Mouse (Mus musculus) heart, embryonic 16.5 days (tissue): ENCODE measurements at regions not wholly inside any gene's neighbourhood (a gene's known extent, or its start where the extent isn't known, plus 50 kb on each side); places are given as distances from the start of the nearest gene placed in this dataset.
A peak's percentile ranks its signal among the peaks of the same experiment; 100 is the strongest.

Experiments used
- ATAC-seq: fragments of 200-750 bp; cut with Nextera tagmentation; replicated peaks from 2 replicates; pipeline ENCODE4 v1.8.0; 2017; ENCODE audit warnings: moderate number of reproducible peaks; ENCODE audit not compliant: insufficient read depth, low FRiP score; ENCODE audit errors: extremely low read depth
- H3K27ac ChIP-seq: fragments of 300-500 bp; sonication (generic); 2 replicates; pipeline ENCODE4 v1.5.1; 2014; ENCODE audit warnings: mild to moderate bottlenecking, low read length, control low read depth, moderate library complexity
- H3K27me3 ChIP-seq: fragments of 300-500 bp; sonication (generic); 2 replicates; pipeline ENCODE4 v1.6.1; 2014; ENCODE audit warnings: low read length, mixed read lengths; ENCODE audit not compliant: control insufficient read depth, insufficient read depth
- H3K36me3 ChIP-seq: fragments of 300-500 bp; sonication (generic); 2 replicates; pipeline ENCODE4 v1.6.1; 2014; ENCODE audit not compliant: control insufficient read depth, insufficient read depth
- H3K4me1 ChIP-seq: fragments of 300-500 bp; sonication (generic); 2 replicates; pipeline ENCODE4 v1.6.1; 2014; ENCODE audit warnings: low read length, mixed read lengths; ENCODE audit not compliant: control insufficient read depth, insufficient read depth
- H3K4me2 ChIP-seq: fragments of 300-500 bp; sonication (generic); 2 replicates; pipeline ENCODE4 v1.6.1; 2014; ENCODE audit warnings: low read depth, mild to moderate bottlenecking, control low read depth, low read length
- H3K4me3 ChIP-seq: fragments of 300-500 bp; sonication (generic); 2 replicates; pipeline ENCODE4 v1.5.1; 2014; ENCODE audit warnings: mild to moderate bottlenecking, control low read depth, low read length
- H3K9ac ChIP-seq: fragments of 300-500 bp; sonication (generic); 2 replicates; pipeline ENCODE4 v1.6.1; 2014; ENCODE audit warnings: low read length, control low read depth
- H3K9me3 ChIP-seq: fragments of 300-500 bp; sonication (generic); replicated peaks from 2 replicates; pipeline ENCODE4 v1.6.1; 2016; ENCODE audit warnings: low read length; ENCODE audit not compliant: control insufficient read depth
- WGBS: fragments of 180-500 bp; shearing (Covaris S2); extraction: QIAGEN DNeasy Blood & Tissue Kit; methylation state at CpG from one replicate; pipeline ENCODE4 v1.1.7; 2014; 5-methylcytosine and 5-hydroxymethylcytosine counted together

DNA sequence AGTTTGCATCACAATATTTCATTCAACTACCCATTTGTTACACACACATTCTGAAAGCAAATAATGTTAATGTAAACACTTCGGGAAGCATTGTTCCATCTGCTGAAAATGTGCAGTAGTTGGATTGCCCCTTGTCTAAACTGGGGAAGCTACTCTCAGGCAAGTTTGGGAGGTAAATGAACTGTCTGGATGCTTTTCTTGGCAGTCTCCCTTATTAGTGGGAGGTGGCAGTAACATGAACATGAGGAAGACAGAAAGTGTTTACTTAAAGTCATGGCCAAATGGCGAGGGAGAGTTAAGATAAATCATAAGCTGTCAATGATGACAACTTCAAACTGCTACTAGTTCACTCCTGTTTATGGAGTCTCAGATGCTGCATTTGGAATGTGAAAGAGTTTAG is 332.0 kb downstream of the Osr1 start:
- no peak overlapping the region for H3K27ac ChIP-seq
- no peak overlapping the region for H3K4me2 ChIP-seq
- H3K4me3 ChIP-seq = no peak overlapping the region
- WGBS = 60% methylated on average over 2 of the region's 2 CpGs
- H3K9ac ChIP-seq = no peak overlapping the region
- H3K27me3 ChIP-seq = no peaks in the 10 kb centered on the region
- H3K4me1 ChIP-seq = no peaks in the 10 kb centered on the region
- no peak for ATAC-seq
- H3K36me3 ChIP-seq = no peaks in the 10 kb centered on the region
- H3K9me3 ChIP-seq = no peaks in the 10 kb centered on the region

DNA sequence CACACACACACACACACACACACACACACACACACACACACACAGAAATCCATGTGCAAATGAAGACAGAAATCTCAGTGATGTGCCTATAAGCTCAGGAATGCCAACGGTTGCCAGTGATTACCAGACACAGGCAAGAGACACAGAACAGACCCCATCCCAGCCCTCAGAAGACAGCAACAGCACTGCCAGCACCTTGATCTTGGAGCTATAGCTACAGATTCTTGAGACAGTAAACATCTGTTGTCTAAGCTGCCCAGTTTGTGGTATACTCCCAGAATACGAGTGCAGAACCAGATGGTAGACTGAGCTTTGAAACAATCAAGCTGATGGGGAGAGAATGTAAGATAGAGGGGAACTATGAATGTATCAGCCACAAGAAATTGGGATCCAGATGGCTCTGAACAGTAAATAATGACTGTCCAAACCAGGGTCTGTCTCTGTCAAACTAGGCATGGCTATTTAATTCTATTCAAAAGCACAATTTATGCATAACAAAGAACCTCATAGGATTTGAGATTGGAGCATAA is 333.9 kb downstream of the Osr1 start:
- H3K4me2 ChIP-seq = no peak overlapping the region
- WGBS = 54% methylated on average over 2 of the region's 2 CpGs
- no peak overlapping the region for H3K4me3 ChIP-seq
- no peaks in the 10 kb centered on the region for H3K9me3 ChIP-seq
- no peak overlapping the region for H3K9ac ChIP-seq
- no peaks in the 10 kb centered on the region for H3K36me3 ChIP-seq
- no peaks in the 10 kb centered on the region for H3K27me3 ChIP-seq
- no peak for ATAC-seq
- no peaks in the 10 kb centered on the region for H3K4me1 ChIP-seq
- no peak overlapping the region for H3K27ac ChIP-seq

DNA sequence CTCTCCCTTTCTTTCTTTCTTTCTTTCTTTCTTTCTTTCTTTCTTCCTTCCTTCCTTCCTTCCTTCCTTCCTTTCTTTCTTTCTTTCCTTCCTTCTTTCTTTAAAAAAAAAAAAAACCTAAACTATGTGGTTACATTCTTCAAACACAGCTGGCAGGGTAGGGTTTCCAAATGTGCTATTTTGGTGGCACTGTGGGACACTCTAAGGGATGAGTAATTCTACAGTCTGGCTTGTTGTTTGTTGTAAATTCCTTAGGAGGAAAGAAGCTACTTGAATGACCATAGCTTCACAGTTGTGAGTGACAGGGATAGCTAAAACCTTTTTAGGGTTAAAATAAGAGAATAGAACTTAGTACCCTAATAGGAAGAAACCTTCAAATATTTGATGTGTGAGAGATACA is 342.4 kb downstream of the Osr1 start:
- Histone ChIP-seq H3K27ac (no peak overlapping the region), H3K9ac (no peak overlapping the region), H3K27me3 (no peaks in the 10 kb centered on the region), H3K4me1 (no peaks in the 10 kb centered on the region), H3K36me3 (no peaks in the 10 kb centered on the region), H3K4me2 (no peak overlapping the region), H3K9me3 (no peaks in the 10 kb centered on the region), H3K4me3 (no peak overlapping the region)
- ATAC-seq = no peak

DNA sequence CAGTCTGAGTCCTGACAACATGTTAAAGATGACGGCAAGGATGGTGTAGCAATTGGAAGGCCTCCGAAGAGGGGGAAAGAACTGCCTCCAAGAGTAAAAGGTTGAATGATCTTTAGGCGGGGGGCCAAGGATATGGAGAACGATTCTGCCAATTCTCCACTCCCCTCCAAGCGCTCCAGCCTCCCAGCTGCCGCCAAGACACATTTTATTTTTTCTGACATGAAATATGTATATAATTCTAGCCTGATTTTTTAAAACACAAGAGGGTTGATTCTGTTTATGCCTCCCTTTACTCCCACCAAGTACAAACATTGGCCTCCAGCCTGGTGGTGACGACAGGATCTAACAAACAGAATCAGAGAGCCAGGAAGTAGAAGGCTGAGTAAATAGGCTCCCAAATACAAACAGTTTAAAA is 345.8 kb downstream of the Osr1 start:
- WGBS = 59% methylated on average over 7 of the region's 7 CpGs
- H3K27me3 ChIP-seq = no peaks in the 10 kb centered on the region
- no peaks in the 10 kb centered on the region for H3K36me3 ChIP-seq
- ATAC-seq = peak; percentile 41; the same call in 1 of the 2 replicates
- no peaks in the 10 kb centered on the region for H3K9me3 ChIP-seq
- H3K9ac ChIP-seq = no peak overlapping the region
- H3K4me3 ChIP-seq = no peak overlapping the region
- H3K27ac ChIP-seq = no peak overlapping the region
- no peaks in the 10 kb centered on the region for H3K4me1 ChIP-seq
- no peak overlapping the region for H3K4me2 ChIP-seq

DNA sequence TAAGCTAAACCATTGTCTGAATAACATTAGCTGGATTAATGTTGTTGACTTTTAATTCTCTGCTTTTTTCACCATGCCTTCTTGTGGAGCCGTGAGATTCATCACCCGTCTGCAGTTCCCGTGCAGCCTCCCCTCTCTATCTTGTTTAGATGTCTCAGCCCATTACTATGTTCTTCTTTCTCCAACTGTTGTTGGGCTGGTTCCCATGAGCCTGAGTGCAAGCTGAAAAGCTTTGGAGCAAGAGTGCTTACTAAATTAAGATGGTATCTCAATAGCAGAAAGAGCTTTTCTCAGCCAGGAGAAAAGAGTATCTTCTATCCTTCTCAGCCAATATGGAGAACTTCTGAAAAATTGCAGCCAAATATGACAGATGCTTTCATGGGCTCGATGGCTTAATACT is 348.1 kb downstream of the Osr1 start:
- no peaks in the 10 kb centered on the region for H3K27me3 ChIP-seq
- ATAC-seq = no peak
- no peak overlapping the region for H3K4me3 ChIP-seq
- H3K4me2 ChIP-seq = no peak overlapping the region
- no peaks in the 10 kb centered on the region for H3K36me3 ChIP-seq
- H3K27ac ChIP-seq = no peak overlapping the region
- no peak overlapping the region for H3K9ac ChIP-seq
- H3K4me1 ChIP-seq = no peaks in the 10 kb centered on the region
- no peaks in the 10 kb centered on the region for H3K9me3 ChIP-seq
- WGBS = 67% methylated on average over 4 of the region's 4 CpGs

DNA sequence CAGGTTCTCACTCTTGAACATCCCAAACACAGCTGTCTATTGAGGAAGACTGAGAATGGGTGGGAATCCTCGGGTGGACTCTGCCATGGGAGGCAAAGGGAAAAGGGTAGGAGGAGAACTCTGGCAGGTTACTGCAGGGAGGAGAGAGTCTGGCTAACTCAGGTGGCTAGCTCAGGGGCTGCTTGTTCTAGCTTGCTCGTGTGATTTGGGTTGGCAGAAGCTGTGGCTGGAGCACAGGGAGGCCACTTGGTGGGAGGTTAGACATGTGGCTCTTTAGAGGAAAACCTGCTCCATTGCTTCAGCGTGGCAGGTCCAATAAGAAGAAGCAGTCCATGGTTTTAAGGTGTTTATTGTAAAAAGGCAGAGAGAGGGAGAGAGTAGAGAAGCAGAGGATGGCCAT is 349.1 kb downstream of the Osr1 start:
- Histone ChIP-seq H3K4me2 (no peak overlapping the region), H3K27me3 (no peaks in the 10 kb centered on the region), H3K9ac (no peak overlapping the region), H3K36me3 (no peaks in the 10 kb centered on the region), H3K4me1 (no peaks in the 10 kb centered on the region), H3K27ac (no peak overlapping the region), H3K4me3 (no peak overlapping the region), H3K9me3 (no peaks in the 10 kb centered on the region)
- 61% methylated on average over 3 of the region's 3 CpGs for WGBS
- no peak for ATAC-seq

DNA sequence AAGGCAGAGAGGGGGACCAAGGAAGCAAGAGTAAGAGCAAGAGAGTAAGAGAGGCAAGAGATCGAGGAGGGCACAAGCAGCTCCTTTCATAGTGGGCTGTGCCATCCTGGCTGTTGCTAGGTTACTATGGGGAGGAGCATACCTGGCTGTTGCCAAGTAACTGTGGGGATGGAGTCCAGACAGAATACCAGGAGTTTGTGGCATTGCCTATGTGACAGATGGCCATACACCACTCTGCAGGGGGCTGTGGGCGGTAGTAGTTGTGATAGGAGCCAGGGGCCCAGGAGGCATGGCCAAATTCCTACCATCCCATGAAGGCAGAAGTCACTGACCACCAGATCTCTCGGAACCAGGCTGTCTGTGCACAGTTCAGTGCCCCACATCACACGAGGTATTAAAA is 349.5 kb downstream of the Osr1 start:
- Histone ChIP-seq H3K27ac (no peak overlapping the region), H3K9ac (no peak overlapping the region), H3K4me3 (no peak overlapping the region), H3K4me1 (no peaks in the 10 kb centered on the region; the same call in 1 of the 2 replicates), H3K4me2 (no peak overlapping the region), H3K9me3 (no peaks in the 10 kb centered on the region), H3K36me3 (no peaks in the 10 kb centered on the region), H3K27me3 (no peaks in the 10 kb centered on the region)
- 63% methylated on average over 4 of the region's 4 CpGs for WGBS
- no peak for ATAC-seq

DNA sequence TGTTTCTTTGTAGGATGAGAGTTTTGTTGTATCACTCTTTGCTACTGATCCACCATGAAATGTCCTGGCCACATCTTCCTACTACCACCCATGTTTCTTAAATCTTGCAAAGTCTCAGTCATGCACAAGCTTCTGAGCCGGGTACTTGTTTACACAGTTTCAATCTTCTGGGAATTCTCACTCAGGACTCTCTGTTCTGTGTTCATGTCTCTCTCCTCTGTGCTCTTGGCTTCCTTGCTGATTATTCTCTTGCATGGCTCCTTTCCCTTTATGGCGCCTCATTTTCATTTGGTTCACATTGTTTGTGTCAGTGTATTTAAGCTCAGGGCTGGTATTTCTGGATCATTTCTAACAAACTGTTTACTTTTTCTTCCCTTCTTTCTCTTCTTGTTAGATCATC is 350.5 kb downstream of the Osr1 start:
- no peak for ATAC-seq
- Histone ChIP-seq H3K4me3 (no peak overlapping the region), H3K4me1 (no peaks in the 10 kb centered on the region; the same call in 1 of the 2 replicates), H3K27ac (no peak overlapping the region), H3K9me3 (no peaks in the 10 kb centered on the region), H3K27me3 (no peaks in the 10 kb centered on the region), H3K4me2 (no peak overlapping the region), H3K36me3 (no peaks in the 10 kb centered on the region), H3K9ac (no peak overlapping the region)
- WGBS = 64% methylated on average over 2 of the region's 2 CpGs

DNA sequence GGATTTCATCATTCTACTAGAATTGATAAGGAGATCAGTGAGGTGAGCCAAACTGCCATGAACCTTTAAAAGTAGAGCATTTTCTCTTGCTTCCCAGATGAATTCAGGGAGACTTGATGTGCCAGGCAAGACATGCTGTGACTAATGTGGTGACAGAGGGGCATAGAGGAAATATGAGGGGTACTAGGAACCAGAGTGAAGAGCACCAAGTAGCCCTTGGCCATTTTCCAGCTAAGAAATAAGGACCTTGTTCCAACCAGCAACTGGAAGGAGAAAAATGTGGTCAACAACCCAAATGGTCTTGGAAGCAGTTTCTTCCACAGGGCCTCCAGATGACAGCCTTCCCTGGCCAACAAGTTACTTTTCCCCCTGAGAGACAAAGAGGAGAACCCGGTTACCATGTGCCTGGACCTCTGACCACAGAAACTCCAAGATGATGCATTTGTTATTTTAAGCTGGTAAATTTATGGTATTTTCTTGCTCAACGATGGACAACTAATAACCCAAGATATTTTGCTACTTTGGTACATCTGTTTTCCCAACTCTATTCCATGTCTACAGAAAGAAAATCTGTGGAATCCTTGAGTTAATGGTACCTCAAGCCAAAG is 351.8 kb downstream of the Osr1 start:
- Histone ChIP-seq H3K4me3 (no peak overlapping the region), H3K9me3 (no peaks in the 10 kb centered on the region), H3K9ac (no peak overlapping the region), H3K27me3 (no peaks in the 10 kb centered on the region), H3K4me1 (no peaks in the 10 kb centered on the region; the same call in 1 of the 2 replicates), H3K4me2 (no peak overlapping the region), H3K27ac (no peak overlapping the region), H3K36me3 (no peaks in the 10 kb centered on the region)
- no peak for ATAC-seq
- WGBS = 87% methylated on average over 2 of the region's 2 CpGs
